Mouse (Mus musculus): ENCODE measurements around the gene Ccdc85c.

The Ccdc85c gene

DNA sequence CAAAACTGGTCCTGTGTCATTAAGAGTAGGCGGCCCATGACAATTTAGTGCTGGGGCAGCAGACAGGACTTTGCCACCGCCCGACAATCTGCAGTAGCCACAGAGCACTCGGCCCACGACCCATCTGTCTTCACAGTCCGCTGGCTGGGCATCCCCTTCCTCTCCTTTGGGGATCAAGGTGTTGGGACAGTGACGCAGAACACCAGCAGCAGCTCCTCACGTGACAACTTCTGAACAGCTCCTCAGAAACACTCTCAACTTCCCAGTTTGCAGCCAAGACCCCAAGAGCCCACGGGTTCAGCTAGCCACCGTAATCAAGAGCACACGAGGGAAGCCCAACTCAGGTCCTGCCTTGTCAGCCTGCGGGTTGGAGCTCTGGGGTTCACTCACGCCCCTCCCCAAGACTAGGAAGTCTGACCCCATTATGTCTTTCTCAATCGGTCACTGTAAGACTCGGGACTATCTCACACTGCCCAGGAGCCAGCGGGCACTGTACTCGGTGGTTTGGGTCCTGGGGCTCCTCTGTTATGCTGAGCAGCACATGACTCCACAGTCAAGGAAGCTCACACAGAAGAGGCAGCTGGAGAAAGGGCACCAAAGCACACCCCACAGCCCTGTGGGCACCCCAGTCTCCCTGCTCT is 36.7 kb downstream of the Ccdc85c start:
- DNase-seq (ENCODE audit: low read depth): no peak

DNA sequence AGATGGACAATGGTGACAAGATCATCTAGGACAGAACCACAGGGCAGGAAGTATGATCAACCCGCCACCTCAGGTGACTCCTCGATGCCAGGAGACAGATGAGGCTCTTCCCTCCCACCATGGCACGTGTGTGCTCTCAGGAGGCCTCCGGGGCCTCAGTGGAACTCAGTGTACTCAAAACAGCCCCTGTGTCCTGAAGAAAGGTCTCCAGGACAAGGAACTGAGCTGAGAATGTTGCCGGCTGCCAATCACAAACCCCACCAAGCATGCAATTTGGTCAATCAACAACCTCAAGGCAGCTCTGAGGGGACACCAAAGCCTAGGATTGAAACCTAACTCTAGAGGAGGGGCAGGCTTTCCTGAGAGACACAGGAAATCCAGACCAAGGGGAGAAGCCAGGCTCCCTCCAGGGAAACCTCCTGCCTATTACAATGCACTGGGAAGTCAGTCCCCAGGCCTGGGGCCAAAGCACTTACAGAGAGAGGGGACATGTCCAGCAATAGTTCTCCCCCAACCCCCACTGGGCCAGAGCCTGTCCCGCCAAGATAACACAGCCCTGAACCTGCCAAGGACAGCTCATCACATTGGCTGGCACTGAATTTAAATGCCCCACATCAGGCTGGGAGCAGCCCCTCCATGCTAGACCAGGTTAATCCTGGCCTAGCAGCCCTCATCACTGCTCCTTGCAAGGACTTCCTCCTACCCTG is 37.8 kb downstream of the Ccdc85c start:
- DNase-seq (ENCODE audit: low read depth): no peak

DNA sequence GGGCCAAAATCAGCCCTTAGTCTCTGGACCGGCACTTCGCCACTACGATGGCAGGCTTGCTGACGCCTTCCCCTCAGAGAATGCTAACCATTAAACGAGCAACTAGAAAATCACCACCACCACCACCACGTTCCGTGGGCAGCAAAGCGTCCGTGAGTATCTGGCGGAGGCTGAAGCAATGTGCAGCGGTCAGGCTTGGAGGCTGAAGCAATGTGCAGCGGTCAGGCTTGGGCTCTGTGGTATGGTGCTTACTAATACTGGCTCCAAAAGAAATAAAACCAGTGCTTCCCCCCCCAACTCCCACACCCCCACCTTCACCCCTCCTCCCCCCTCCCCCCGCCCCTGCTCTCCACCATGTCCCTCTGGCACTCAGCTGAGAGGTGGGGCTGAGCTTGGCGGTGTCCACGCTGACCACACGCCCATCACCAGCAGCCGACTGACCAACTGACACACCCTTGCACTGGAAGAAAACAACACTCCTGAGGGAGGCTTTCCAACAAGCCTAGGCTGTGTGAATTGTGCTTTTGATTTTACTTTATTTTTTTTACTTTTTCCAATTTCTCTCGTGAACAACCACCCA is 39.2 kb downstream of the Ccdc85c start:
- no peak for DNase-seq (ENCODE audit: low read depth)

DNA sequence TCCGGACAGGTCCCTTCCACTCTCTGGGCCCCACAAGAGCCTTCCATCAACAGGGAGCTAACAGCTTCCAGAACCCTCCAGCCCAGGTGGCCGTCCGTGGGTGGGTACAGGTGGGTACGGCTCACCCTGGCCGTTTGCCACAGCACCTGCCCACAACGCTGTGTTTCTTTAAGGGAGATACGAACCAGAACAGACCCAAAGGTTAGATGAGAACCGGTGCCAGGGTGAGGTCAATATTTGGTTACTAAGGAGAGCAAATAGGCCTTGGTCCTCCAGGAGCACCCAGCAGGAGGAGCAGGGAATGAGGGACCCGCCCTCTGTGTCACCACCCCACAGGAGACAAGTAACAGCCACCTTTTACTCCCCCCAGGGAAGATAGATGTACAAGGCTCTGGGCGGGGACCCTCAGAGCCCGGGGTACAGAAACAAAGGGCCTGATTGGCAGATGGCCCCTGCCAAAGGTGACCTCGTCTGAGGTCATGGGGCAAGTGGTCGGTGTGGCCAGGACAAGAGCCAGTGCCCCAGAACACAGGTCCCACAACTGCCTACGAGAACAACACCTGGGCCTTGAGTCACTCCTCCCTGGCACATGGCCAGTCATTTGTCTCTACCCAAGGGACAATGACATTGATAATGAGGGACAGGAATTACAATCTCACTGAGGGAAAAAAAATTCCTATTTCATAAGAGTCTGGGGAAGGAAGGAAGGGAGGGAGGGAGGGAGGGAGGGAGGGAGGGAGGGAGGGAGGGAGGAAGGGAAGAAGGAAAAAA is 40.2 kb downstream of the Ccdc85c start:
- no peak for DNase-seq (ENCODE audit: low read depth)

DNA sequence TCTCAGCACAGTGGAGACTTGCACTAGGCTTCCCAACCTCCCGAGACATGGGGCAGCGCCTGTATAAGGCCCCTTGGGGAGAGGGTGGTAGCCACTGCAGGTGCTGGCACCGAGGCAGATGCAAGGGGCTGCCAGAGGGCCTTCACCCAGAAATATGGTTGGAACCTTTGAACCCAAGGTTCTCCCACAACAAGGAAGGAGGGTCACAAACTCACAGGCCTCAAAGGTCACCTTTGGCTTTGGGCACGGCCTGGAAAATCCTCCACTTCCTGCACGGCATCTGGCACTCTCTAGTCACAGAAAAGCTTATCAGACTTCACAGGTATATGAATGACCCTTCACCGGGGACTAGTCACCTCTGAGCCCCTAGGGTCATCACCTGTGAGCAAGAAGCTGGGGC is 41.5 kb downstream of the Ccdc85c start:
- DNase-seq (ENCODE audit: low read depth): no peak

DNA sequence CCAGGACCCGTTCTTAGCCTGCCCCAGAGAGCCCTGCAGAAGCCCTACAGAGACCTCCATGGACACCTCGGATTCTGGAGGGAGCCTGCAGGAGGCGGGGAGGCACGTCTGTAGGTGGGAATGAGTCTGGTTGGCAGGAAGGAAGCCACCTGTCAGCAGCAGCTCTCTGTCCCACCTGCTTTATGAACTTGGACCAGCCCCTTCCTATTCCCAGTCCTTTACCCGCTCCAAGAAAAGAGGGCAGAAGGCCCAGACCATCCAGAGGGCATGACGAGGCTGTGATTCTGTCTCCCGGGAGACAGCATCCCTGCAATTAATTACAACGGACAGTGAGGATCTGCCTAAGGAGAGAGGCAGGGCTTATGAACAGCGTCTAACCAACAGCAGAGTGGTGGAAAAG is 43.3 kb downstream of the Ccdc85c start:
- DNase-seq (ENCODE audit: low read depth): no peak

DNA sequence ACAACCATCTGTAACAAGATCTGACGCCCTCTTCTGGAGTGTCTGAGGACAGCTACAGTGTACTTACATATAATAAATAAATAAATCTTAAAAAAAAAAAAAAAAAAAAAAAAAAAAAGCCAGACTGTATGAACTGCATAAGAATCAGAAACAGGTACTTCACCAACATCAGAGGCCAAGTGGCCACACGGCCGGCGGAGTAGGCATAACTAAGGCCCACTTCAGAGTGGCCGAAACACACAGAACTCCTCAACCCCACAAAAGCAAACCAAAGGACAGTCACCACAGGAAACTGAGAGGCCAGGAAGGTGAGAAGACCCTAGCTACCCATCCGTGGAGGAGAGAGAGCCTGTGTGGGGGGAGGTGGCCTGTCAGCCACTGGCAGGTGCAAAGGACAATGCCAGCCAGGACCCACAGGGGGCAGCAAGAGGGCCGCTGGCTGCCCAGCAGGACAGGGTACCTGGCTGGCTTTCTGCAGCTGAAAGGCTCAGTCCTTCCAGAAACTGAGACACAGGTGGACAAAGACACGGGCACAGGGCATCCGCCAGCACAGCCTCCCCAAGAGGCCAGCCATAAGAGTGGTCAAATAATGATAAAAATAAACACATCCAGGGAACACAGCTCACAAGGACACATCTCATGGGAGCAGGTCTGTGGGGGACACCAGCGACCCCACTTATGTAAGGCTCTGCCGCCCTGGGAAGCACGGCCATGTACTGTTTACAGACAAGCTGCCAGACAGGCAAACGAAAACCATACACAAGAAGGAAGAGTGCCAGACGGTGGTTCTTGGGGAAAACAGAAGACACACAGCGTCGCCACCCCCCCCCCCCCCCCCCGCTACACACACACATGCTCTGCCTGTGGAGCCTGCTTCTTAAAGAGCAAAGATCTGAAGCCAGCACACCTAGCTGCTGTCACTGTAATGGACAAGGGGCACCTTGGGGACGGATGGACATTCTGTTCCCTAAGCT is 44.1 kb downstream of the Ccdc85c start:
- peak; percentile 20 for DNase-seq (ENCODE audit: low read depth)

DNA sequence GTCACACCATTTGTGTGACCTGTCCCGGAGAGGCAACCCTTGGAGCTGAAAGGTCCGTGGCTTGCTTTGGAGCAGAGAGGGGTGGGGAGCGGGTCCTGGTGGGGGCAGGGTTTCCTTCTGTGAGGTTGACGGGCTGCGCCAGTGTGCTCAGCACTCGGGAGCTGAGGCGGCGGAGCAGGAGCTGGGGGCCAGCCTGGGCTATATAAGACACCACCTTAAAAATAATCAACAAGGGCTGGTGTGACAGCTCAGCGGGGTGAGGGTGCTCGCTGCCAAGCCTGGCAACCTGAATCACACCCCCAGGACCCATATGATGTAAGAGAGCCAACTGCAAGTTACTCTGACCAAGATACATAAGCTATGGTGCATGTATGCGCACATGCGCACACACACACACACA is 45.1 kb downstream of the Ccdc85c start:
- no peak for DNase-seq (ENCODE audit: low read depth)

DNA sequence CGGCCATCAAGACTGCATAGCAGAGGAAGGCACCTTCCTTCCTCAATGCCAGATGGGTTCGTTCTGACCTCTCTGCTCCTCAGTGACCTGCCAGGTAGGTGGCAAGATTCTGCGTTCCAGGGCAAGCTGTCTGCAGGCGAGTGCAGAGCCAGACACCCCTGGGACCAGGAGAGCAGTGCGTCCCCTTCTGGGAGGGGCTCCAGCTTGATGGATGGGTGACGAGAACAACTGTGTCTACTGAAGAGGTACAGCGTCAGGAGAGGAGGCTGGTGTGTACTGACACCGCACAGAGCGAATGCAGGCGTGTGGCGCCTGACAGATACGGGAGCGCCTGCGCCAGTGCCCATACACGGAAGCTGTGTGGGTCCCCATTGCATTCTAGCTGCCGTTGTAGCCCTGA is 47.7 kb downstream of the Ccdc85c start:
- no peak for DNase-seq (ENCODE audit: low read depth)

DNA sequence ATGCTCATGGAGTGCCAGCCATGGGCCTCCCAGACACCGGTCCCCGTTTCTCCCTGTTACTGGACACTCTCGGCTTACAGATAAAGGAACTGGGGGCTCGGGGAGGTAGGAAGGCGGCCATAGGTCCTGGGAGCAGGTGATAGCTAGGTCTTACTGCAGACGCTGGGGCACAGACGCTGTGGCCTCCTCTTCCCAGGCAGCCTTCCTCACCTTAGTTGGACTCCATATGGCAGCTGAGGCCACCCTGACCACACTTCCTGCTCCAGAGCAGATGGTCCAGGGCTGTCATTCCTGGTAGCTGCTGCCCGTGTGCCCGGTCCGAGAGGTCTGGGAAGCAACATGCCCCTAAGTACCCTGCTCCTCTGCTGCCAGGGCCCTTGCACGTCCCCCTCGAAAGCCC is 48.3 kb downstream of the Ccdc85c start:
- no peak for DNase-seq (ENCODE audit: low read depth)

DNA sequence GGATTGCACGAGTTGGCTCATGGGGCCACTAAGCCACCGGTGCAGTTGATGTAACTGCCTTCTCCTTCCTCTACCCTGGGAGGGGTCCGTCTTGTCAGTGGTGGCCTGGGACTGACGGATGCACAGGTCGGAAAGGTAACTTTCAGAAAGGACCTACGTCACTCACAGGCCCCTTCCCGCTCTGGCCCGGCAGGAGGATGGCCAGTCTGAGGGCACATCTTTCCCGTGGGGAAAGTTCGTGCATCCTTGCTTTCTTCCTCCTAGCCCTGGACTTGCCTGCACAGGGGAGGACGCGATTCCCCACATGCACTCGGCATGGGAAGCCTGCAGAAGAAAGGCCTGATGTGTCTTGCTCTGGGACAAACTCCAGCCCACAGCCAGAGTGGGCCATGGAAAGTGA is 49.0 kb downstream of the Ccdc85c start:
- no peak for DNase-seq (ENCODE audit: low read depth)

DNA sequence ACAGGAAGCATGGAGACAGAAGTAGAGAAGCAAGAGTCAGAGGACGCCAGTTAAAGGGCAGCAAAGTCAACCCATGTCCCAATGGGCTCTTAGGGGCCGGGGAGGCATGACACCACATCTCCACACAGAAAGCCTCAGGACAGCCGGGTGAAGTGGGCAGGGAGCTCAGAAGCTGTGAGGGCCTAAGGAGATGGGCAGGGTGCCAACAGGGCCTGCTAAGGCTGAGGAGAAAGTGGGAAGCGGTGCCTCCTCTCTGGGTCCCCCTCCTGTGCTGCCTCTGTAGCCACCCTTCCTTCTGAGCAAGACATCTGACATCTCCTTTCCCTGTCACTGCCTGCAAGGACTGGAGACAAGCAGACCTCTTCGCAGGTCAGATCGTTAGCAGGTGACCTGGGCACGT is 49.4 kb downstream of the Ccdc85c start:
- DNase-seq (ENCODE audit: low read depth): no peak

DNA sequence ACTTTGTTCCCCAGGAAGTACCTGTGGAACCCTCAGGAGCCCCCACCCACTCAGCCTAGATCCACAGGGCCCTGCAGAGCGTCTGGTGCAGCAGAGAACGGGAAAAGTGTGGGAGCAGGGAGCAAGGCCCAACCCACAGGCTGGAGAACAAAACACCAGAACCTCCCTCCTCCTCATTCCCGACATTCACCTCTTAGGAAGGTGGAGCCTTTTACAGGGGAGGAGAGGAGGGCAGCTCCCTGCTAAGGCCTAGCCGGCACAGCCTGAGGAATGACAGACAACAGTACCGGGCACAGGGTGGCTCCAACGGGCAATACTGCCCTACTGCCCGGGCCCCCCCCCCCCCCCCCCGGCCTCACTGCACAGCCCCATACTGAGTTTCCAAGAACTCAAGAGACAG is 51.9 kb downstream of the Ccdc85c start:
- no peak for DNase-seq (ENCODE audit: low read depth)

DNA sequence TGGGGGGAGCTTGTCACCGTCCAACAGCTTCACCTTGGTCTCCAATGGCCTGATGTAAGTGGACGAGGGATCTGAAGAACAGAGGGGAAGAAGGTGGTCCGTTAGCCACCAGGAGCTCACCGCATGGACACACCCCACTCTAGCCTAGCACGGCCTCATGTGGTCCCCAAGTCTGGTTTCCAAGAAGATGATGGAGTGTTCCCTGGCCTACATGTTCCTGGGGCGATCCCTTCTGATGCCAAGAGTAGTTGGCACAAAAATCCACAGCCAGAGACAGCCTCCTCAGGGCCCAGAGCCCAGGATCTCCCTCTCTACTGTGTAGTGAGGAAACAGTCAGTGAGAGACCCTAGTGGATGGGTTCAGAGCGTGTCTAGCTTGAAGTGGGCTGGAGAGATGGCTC is 53.5 kb downstream of the Ccdc85c start:
- no peak for DNase-seq (ENCODE audit: low read depth)

DNA sequence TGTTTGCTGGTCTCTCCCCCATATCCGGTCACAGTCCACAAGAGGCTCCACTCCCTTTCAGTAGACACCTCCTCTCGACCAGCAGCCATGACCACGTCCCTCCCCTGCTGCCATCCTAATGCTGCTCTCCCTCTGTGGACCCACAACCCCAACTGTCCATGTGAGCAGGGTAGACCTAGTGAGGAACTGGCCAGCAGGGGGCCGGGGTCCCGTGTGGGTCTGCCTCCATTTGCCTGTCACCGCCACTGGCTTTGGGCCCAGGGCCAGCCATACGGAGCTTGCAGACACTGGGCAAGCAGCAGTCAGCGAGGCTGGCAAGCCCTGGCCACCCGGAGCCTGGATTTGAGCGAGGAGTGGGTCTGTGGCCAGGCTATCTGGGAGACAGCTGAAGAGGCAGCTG is 54.0 kb downstream of the Ccdc85c start:
- DNase-seq (ENCODE audit: low read depth): no peak

DNA sequence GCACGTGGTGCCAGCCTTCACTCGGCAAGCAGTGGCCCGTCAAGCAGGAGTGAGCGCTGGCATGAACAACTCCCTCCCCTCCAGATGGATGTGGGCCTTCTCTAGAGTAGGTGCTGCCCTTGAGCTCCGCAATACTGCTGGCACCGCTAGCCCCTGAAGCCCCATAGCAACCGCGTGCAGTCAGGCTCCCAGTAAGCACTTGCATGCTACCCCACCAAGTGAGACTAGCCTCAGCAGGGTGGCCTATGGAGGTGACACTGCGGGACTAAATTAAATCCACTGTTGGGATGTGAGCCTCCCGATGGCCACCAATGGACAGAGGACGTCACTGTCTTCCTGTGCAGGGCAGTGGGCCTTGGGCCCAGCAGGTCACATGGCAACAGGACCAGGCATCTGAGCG is 54.6 kb downstream of the Ccdc85c start:
- DNase-seq (ENCODE audit: low read depth): no peak

DNA sequence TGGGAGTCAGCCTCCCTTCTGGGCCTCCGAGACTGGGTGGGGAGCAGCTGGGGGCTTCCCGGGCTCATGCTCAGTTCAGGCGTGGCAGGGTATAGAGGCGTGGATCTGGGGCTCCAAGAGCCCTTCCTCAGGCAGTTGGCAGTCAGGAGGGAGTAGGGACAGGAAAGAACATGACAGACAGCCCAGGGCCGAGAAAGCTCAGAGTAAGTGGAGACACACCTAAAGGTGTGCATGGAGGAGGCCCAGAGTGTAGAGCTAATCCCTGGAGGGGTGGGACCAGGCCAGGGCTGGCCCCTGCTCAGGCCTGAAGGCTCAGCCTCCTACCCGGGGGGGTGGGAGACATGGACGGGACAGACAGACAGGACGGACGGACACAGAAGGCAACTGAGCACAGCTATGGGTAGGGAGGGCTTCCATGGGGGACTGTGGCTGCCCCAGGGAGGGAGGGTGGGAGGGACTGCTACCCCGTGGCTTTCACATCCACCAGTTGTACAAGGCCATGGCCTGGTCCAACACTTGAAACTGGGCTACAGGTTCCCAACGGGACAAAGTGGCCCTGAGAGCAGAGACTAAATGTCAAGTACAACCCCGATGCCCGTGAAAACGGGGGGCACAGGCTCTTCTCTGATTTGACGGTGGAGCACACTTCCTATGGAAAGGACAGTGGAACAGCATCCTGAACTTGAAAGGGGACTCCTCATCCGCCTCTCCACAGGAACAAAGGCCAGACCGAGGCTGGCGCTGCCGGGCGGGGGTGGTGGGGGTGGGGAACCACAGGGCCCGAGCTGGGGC is 55.2 kb downstream of the Ccdc85c start:
- no peak for DNase-seq (ENCODE audit: low read depth)

DNA sequence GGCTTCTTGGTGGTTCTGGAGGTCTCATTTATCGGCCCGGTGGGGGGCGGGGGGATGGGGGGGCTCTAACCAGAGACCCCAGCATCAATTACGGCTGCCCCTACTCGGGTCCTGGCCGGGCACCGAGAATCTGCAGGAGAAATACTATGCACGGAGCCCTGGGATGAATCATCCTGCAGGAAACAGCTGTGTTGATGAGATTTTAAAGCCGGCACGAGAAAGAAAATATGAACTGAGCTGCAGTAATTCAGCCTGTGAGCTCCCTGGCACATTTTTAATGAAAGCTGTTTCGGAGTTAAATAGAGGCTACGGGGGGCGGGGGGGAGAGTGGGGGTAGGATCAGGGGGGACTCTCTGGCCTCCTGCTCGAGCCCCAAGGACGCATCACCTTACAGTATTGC is 56.1 kb downstream of the Ccdc85c start:
- no peak for DNase-seq (ENCODE audit: low read depth)

DNA sequence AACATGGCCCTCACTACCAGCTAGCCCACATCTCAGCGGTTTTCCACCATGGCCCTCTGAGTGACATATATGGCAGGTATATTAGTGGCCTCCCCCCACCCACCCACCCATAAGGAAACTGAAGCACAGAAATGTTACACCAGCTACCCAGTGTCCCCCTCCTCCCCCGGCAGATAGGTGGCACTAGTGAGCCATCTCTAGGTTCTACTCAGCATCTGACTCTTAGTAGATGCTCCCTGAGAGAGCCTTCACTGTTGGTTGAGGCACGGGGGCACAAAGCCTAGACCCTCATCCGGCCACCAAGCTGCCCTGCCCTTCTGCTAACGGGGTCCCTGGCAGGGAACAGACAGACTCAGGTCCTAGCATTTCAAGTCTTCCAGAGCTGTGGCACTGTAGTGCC is 57.7 kb downstream of the Ccdc85c start:
- peak; percentile 38 for DNase-seq (ENCODE audit: low read depth)

DNA sequence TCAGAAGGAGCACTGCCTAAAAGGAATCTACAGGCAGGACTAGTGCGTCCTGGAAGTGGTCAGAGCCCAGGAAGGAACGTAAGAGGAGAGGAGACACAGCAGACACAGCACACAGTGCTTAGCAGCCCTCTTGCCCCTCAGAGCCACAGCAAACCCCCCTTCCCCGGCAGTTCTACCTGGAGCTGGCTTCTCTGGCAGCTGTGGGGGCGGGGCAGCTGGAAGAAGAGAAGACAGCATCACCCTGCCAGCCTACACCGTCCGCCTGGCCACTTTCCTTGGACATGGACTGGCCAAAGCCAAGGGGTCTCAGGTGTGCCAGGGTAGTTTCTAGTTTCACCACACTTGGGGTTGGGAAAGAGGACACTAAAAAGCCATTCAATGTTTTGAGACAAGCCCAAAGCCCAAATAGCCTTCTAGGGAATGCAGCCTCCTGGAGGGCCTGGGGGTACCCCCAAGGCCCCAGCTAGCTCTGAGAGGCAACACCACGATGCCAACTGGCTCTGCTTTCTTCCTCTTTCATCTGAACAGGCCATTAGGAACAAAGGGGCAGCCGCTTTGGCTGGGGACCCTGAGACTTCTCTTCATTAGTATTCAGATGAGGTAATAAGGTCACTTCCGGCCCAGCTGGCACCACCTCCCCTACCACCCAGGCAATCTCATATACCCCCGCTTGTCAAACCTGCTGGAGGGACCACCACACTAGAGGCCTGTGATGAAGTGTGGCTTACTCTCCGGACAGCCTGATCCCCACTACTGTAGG is 58.4 kb downstream of the Ccdc85c start:
- DNase-seq (ENCODE audit: low read depth): no peak
